1 mouse cellular context compared by ENCODE assay signal in genomic region chr16:18625791-18626311, GRCm38 (mm10).
TF ChIP-seq lines count a peak whose summit lies in the region.

No protein-coding gene starts in this region.

TF ChIP-seq in CH12.LX, 34 proteins besides CTCF, POLR2A, EP300 and RAD21:
- TF ChIP-seq ETS1 (conservative IDR thresholded peaks at IDR 0.05; ENCODE audit: low read depth, low read length) = no peak
- TF ChIP-seq MEF2A (IDR thresholded peaks at IDR 0.05; ENCODE audit: borderline replicate concordance, low read depth, low read length) = 0 out of 2 replicates have a peak, but pooled peaks have one; percentile 16
TF ChIP-seq in CH12.LX: peak in this region for 1.
